ENCODE assay signal across 8 mouse cellular contexts in the genomic region with DNA sequence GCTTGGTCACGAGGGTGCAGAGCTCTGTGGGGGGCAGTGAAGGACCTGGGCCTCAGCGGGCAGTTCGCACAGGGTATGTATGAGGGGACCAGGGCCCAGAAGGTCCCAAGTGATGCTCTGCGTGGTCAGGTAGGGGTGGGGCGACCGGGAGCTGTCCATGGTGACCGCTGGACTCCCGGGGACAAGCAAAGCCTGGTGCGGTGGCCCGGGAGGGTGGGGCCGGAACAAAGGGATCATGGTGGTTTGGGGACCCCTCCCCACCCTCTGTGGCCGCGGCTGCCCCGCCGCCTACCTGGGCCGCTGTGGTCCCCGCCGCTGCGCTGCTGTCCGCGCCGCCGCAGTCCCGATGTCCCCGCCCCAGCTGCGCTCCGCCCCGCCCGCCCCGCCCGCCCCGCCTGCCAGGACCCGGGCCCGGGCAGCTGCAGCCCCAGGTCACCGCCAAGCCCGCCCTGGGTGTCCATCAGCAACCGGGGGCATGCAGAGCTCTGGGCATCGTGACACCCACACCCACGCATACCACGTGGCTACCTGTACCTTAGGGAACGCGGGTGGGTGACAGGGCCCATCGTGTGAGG. TPM values are rescaled to one million over a fixed set of nuclear protein-coding genes. Genes with fewer than 3 reads are reported as not detected.
DNase-seq lines count a peak whose midpoint lies in the region; ATAC-seq and TF ChIP-seq lines count a peak whose summit lies in the region.

No protein-coding gene starts in this region.

- H3K4me1 ChIP-seq in embryonic facial prominence, embryonic 11.5 days (ENCODE audit: control insufficient read depth, insufficient read depth, low read length), result peaks cover 3% of the 10 kb centered on the region; the same call in 1 of the 2 replicates
- H3K4me1 ChIP-seq in limb, embryonic 10.5 days, result peaks cover 16% of the 10 kb centered on the region
- H3K4me1 ChIP-seq in stomach, embryonic 16.5 days (ENCODE audit: control insufficient read depth, insufficient read depth, low read length), result peaks cover 5% of the 10 kb centered on the region

- DNase-seq in embryo, embryonic 11 days, result peak; percentile 9
- DNase-seq in embryo, embryonic 10 days (ENCODE audit: low spot score), result no peak
- peak; percentile 27 for DNase-seq in embryonic facial prominence, embryonic 11.5 days (ENCODE audit: low spot score)
- peak; percentile 63 for DNase-seq in limb, embryonic 10.5 days (ENCODE audit: low spot score)
- no peak for DNase-seq in urinary bladder, adult 18-20 months (ENCODE audit: low spot score in 2 of 2)
- DNase-seq in ovary, postnatal 10 days (ENCODE audit: low spot score), result no peak

- H3ac ChIP-seq in C2C12 (ENCODE audit: control insufficient read depth, insufficient read length, low read depth), result peak overlapping the region; percentile 20

- no peak for TF ChIP-seq CTCF in C2C12 (IDR thresholded peaks at IDR 0.05; ENCODE audit: control insufficient read depth, insufficient read depth, insufficient read length)

- H3K27me3 ChIP-seq in C2C12 (ENCODE audit: control insufficient read depth, insufficient read depth, insufficient read length), result peaks cover 3% of the 10 kb centered on the region
- H3K27me3 ChIP-seq in embryonic facial prominence, embryonic 11.5 days (ENCODE audit: control insufficient read depth, insufficient read depth, low read length), result peaks cover 22% of the 10 kb centered on the region
- peaks cover 71% of the 10 kb centered on the region for H3K27me3 ChIP-seq in limb, embryonic 10.5 days (ENCODE audit: low read depth, poor library complexity, severe bottlenecking)
- H3K27me3 ChIP-seq in stomach, embryonic 16.5 days (ENCODE audit: control insufficient read depth, insufficient read depth, low read length), result peaks cover 24% of the 10 kb centered on the region

- no peak overlapping the region for H3K27ac ChIP-seq in embryonic facial prominence, embryonic 11.5 days (replicated peaks; ENCODE audit: low read depth, low read length)
- no peak overlapping the region for H3K27ac ChIP-seq in limb, embryonic 10.5 days
- H3K27ac ChIP-seq in stomach, embryonic 16.5 days (ENCODE audit: low read length), result no peak overlapping the region

- H3K4me2 ChIP-seq in embryonic facial prominence, embryonic 11.5 days (ENCODE audit: low read depth, low read length), result peak overlapping the region; percentile 59
- H3K4me2 ChIP-seq in stomach, embryonic 16.5 days (ENCODE audit: low read depth, low read length), result peak overlapping the region; percentile 48

- H3K79me2 ChIP-seq in C2C12 (ENCODE audit: control insufficient read depth, insufficient read depth), result no peaks in the 10 kb centered on the region

- H3K79me3 ChIP-seq in C2C12 (ENCODE audit: low read depth), result no peaks in the 10 kb centered on the region

- H3K9me3 ChIP-seq in embryonic facial prominence, embryonic 11.5 days (replicated peaks; ENCODE audit: control insufficient read depth, low read length), result no peaks in the 10 kb centered on the region
- no peaks in the 10 kb centered on the region for H3K9me3 ChIP-seq in limb, embryonic 10.5 days (replicated peaks)
- H3K9me3 ChIP-seq in stomach, embryonic 16.5 days (replicated peaks; ENCODE audit: control insufficient read depth, low read length), result no peaks in the 10 kb centered on the region

- 3% methylated on average over 22 of the region's 43 CpGs for WGBS in embryonic facial prominence, embryonic 11.5 days
- 2% methylated on average over 33 of the region's 43 CpGs for WGBS in limb, embryonic 10.5 days
- WGBS in stomach, embryonic 16.5 days, result 2% methylated on average over 22 of the region's 43 CpGs

- no peak overlapping the region for H3K4me3 ChIP-seq in C2C12 (ENCODE audit: insufficient read depth, poor library complexity, severe bottlenecking)
- H3K4me3 ChIP-seq in embryonic facial prominence, embryonic 11.5 days (ENCODE audit: low read depth, low read length), result peak overlapping the region; percentile 29
- H3K4me3 ChIP-seq in limb, embryonic 10.5 days, result peak overlapping the region; percentile 45
- peak overlapping the region; percentile 33 for H3K4me3 ChIP-seq in stomach, embryonic 16.5 days (replicated peaks; ENCODE audit: low read length)

- no peaks in the 10 kb centered on the region for H3K36me3 ChIP-seq in C2C12 (ENCODE audit: control insufficient read depth, insufficient read depth)
- no peaks in the 10 kb centered on the region for H3K36me3 ChIP-seq in embryonic facial prominence, embryonic 11.5 days (replicated peaks; ENCODE audit: control insufficient read depth, insufficient read depth, low read depth, low read length)
- H3K36me3 ChIP-seq in limb, embryonic 10.5 days, result no peaks in the 10 kb centered on the region
- no peaks in the 10 kb centered on the region for H3K36me3 ChIP-seq in stomach, embryonic 16.5 days (ENCODE audit: control insufficient read depth, insufficient read depth, low read length)

- no peak; the same call in 1 of the 2 replicates for ATAC-seq in embryonic facial prominence, embryonic 11.5 days (replicated peaks; ENCODE audit: insufficient number of reproducible peaks, low FRiP score, low TSS enrichment, low read depth)
- ATAC-seq in stomach, embryonic 16.5 days (ENCODE audit: insufficient read depth, low FRiP score), result no peak

- no peak overlapping the region; the same call in 1 of the 2 replicates for H3K9ac ChIP-seq in embryonic facial prominence, embryonic 11.5 days (replicated peaks; ENCODE audit: low read length)
- peak overlapping the region; percentile 56 for H3K9ac ChIP-seq in stomach, embryonic 16.5 days (ENCODE audit: low read length)

TF ChIP-seq in C2C12, 6 proteins besides CTCF, POLR2A, EP300 and RAD21:
- TF ChIP-seq MAX (IDR thresholded peaks at IDR 0.05) (no peak), CEBPB (IDR thresholded peaks at IDR 0.05; ENCODE audit: low read depth) (no peak), MYOD1 (IDR thresholded peaks at IDR 0.05; ENCODE audit: control insufficient read depth, insufficient read length, low read depth) (no peak), MYOG (IDR thresholded peaks at IDR 0.05; ENCODE audit: control insufficient read depth, extremely low read depth, insufficient read length) (no peak), USF1 (IDR thresholded peaks at IDR 0.05; ENCODE audit: low read depth) (no peak), FOSL1 (IDR thresholded peaks at IDR 0.05; ENCODE audit: insufficient read depth, low read length, poor library complexity, severe bottlenecking) (no peak)

RNA-seq across cellular contexts. Expression of a gene that starts 0.3 kb away (rescaled TPM):
- polyA plus RNA-seq in C2C12 (2012; fragmentation: generic; extraction: Trizol), result 0.28 TPM
- 1.3 and 1.4 TPM in 2 replicates for polyA plus RNA-seq in embryonic facial prominence, embryonic 11.5 days (2014; fragmentation: Nextera tagmentation; extraction: Ambion mirVana)
- 0.11 and 0.18 TPM in 2 replicates for polyA plus RNA-seq in limb, embryonic 10.5 days (2016; fragmentation: Nextera tagmentation; extraction: Ambion mirVana)
- 0.49 and 0.57 TPM in 2 replicates for polyA plus RNA-seq in stomach, embryonic 16.5 days (2015; fragmentation: Nextera tagmentation; extraction: Ambion mirVana)

RNA-seq across cellular contexts. Expression of a gene that starts 10.4 kb away (rescaled TPM):
- polyA plus RNA-seq in C2C12 (2012; fragmentation: generic; extraction: Trizol), result 0.25 TPM
- 4.8 and 5.4 TPM in 2 replicates for polyA plus RNA-seq in embryonic facial prominence, embryonic 11.5 days (2014; fragmentation: Nextera tagmentation; extraction: Ambion mirVana)
- polyA plus RNA-seq in limb, embryonic 10.5 days (2016; fragmentation: Nextera tagmentation; extraction: Ambion mirVana), result 4.3 and 4.5 TPM in 2 replicates
- 5.2 and 6.1 TPM in 2 replicates for polyA plus RNA-seq in stomach, embryonic 16.5 days (2015; fragmentation: Nextera tagmentation; extraction: Ambion mirVana)

RNA-seq across cellular contexts. Expression of a gene that starts 12.1 kb away (rescaled TPM):
- polyA plus RNA-seq in C2C12 (2012; fragmentation: generic; extraction: Trizol), result 11.6 TPM
- 6.7 and 7.2 TPM in 2 replicates for polyA plus RNA-seq in embryonic facial prominence, embryonic 11.5 days (2014; fragmentation: Nextera tagmentation; extraction: Ambion mirVana)
- polyA plus RNA-seq in limb, embryonic 10.5 days (2016; fragmentation: Nextera tagmentation; extraction: Ambion mirVana), result 10.9 and 14.7 TPM in 2 replicates
- 18.2 and 20.9 TPM in 2 replicates for polyA plus RNA-seq in stomach, embryonic 16.5 days (2015; fragmentation: Nextera tagmentation; extraction: Ambion mirVana)

RNA-seq across cellular contexts. Expression of a gene that starts 34.8 kb away (rescaled TPM):
- 154 TPM for polyA plus RNA-seq in C2C12 (2012; fragmentation: generic; extraction: Trizol)
- polyA plus RNA-seq in embryonic facial prominence, embryonic 11.5 days (2014; fragmentation: Nextera tagmentation; extraction: Ambion mirVana), result 193 and 218 TPM in 2 replicates
- polyA plus RNA-seq in limb, embryonic 10.5 days (2016; fragmentation: Nextera tagmentation; extraction: Ambion mirVana), result 284 and 291 TPM in 2 replicates
- polyA plus RNA-seq in stomach, embryonic 16.5 days (2015; fragmentation: Nextera tagmentation; extraction: Ambion mirVana), result 163 and 167 TPM in 2 replicates

RNA-seq across cellular contexts. Expression of a gene that starts 44.7 kb away (rescaled TPM):
- polyA plus RNA-seq in C2C12 (2012; fragmentation: generic; extraction: Trizol), result 67.3 TPM
- 56.0 and 56.3 TPM in 2 replicates for polyA plus RNA-seq in embryonic facial prominence, embryonic 11.5 days (2014; fragmentation: Nextera tagmentation; extraction: Ambion mirVana)
- 113 and 128 TPM in 2 replicates for polyA plus RNA-seq in limb, embryonic 10.5 days (2016; fragmentation: Nextera tagmentation; extraction: Ambion mirVana)
- 55.4 and 64.4 TPM in 2 replicates for polyA plus RNA-seq in stomach, embryonic 16.5 days (2015; fragmentation: Nextera tagmentation; extraction: Ambion mirVana)

Comparison
In these comparisons a context has a peak if more than half of its experiments do, and no peak if none do; other contexts are left out.
1. DNase-seq: peak in embryo, embryonic 11 days (single experiment), embryonic facial prominence, embryonic 11.5 days (single experiment) and limb, embryonic 10.5 days (single experiment); none in embryo, embryonic 10 days (single experiment), urinary bladder, adult 18-20 months (0 of 2) and ovary, postnatal 10 days (single experiment).